In the genomic region with DNA sequence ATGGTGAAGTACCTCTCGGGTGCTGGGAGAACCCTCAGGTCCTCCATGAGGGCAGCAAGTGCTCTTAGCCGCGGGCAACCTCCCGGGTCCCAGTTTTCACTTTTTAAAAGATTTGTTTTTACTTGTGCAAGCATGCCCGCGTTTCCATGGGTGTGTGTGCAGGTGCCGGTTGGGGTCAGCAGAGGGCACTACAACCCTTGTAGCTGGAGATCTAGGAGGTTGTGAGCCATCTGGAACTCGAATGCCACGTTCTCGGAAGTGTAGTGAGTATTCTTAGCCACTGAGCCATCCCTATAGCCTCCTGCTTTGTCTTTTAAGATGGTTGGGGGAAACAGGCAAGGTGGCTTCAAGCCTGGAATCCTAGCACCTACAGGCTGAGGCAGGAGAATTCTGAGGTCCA, we compare ENCODE assay signal across 10 mouse cellular contexts. TPM values are rescaled to one million over a fixed set of nuclear protein-coding genes. Genes with fewer than 3 reads are reported as not detected.
DNase-seq lines count a peak whose midpoint lies in the region; ATAC-seq and TF ChIP-seq lines count a peak whose summit lies in the region.
"Had no signal": no experiment of that assay in that cellular context is flagged by ENCODE, and none has a peak within 500 bp of the region (broad histone marks: within the 10 kb centered on the region; RNA-seq: fewer than 3 reads in every experiment).

No protein-coding gene starts in this region.

- no peak overlapping the region for H3K27ac ChIP-seq in intestine, embryonic 16.5 days (ENCODE audit: low read length)
- no peak overlapping the region for H3K27ac ChIP-seq in liver, adult 2 months (replicated peaks; ENCODE audit: insufficient read depth, low read depth, low read length)
- peak overlapping the region; percentile 16; the same call in 1 of the 2 replicates for H3K27ac ChIP-seq in neural tube, embryonic 14.5 days (ENCODE audit: low read depth, low read length)
- H3K27ac ChIP-seq: embryonic facial prominence, embryonic 13.5 days had no signal

- H3K4me1 ChIP-seq in intestine, embryonic 16.5 days (ENCODE audit: control insufficient read depth, insufficient read depth, low read length) = peaks cover 3% of the 10 kb centered on the region; the same call in 1 of the 2 replicates
- peaks cover 1% of the 10 kb centered on the region; the same call in 1 of the 2 replicates for H3K4me1 ChIP-seq in liver, adult 2 months (ENCODE audit: control insufficient read depth, insufficient read depth, low read length)
- H3K4me1 ChIP-seq in neural tube, embryonic 14.5 days (ENCODE audit: control insufficient read depth, insufficient read depth, low read length) = peaks cover under 1% of the 10 kb centered on the region; the same call in 1 of the 2 replicates
- H3K4me1 ChIP-seq: embryonic facial prominence, embryonic 13.5 days had no signal

- no peak overlapping the region for H3K4me2 ChIP-seq in intestine, embryonic 16.5 days (ENCODE audit: low read depth, low read length)
- no peak overlapping the region for H3K4me2 ChIP-seq in neural tube, embryonic 14.5 days (ENCODE audit: low read depth, low read length)
- H3K4me2 ChIP-seq: embryonic facial prominence, embryonic 13.5 days had no signal

- peak; percentile 62 to 72 for DNase-seq in urinary bladder, adult 18-20 months (ENCODE audit: low spot score in 2 of 2)
- DNase-seq in urinary bladder, postnatal 10 days (ENCODE audit: low spot score) = no peak
- DNase-seq in cerebellum, adult 8-10 months = peak; percentile 82
- DNase-seq in liver, adult 2 months (ENCODE audit: extremely low read depth, low read depth, low spot score) = peak; percentile 66
- peak; percentile 78 for DNase-seq in testis, postnatal 10 days (ENCODE audit: low spot score)

- H3K9ac ChIP-seq in intestine, embryonic 16.5 days (ENCODE audit: low read depth, low read length) = no peak overlapping the region
- H3K9ac ChIP-seq in liver, adult 2 months (ENCODE audit: low read depth, low read length) = no peak overlapping the region
- H3K9ac ChIP-seq in neural tube, embryonic 14.5 days (replicated peaks; ENCODE audit: low read depth, low read length) = no peak overlapping the region
- H3K9ac ChIP-seq: embryonic facial prominence, embryonic 13.5 days had no signal

- TF ChIP-seq CTCF in liver, adult 2 months (IDR thresholded peaks at IDR 0.05; ENCODE audit: low read depth, low read length) = peak; percentile 97

- no peaks in the 10 kb centered on the region for H3K79me2 ChIP-seq in liver, adult 2 months (ENCODE audit: control insufficient read depth, insufficient read depth, low read length)

- no peaks in the 10 kb centered on the region for H3K27me3 ChIP-seq in intestine, embryonic 16.5 days (replicated peaks; ENCODE audit: control insufficient read depth, insufficient read depth, low read length)
- H3K27me3 ChIP-seq in liver, adult 2 months (ENCODE audit: control insufficient read depth, insufficient read depth, low read length) = no peaks in the 10 kb centered on the region
- no peaks in the 10 kb centered on the region for H3K27me3 ChIP-seq in neural tube, embryonic 14.5 days (ENCODE audit: control insufficient read depth, insufficient read depth, low read length)
- H3K27me3 ChIP-seq: embryonic facial prominence, embryonic 13.5 days had no signal

- no peaks in the 10 kb centered on the region for H3K9me3 ChIP-seq in intestine, embryonic 16.5 days (ENCODE audit: control insufficient read depth, low read length)
- no peaks in the 10 kb centered on the region for H3K9me3 ChIP-seq in neural tube, embryonic 14.5 days (ENCODE audit: control insufficient read depth, low read length)
- H3K9me3 ChIP-seq: embryonic facial prominence, embryonic 13.5 days had no signal

- WGBS in intestine, embryonic 16.5 days = 24% methylated on average over 10 of the region's 10 CpGs
- WGBS in liver, adult 2 months = 16% methylated on average over 10 of the region's 10 CpGs
- WGBS in neural tube, embryonic 14.5 days = 28% methylated on average over 10 of the region's 10 CpGs

- no peak overlapping the region for H3K4me3 ChIP-seq in intestine, embryonic 16.5 days (ENCODE audit: low read length)
- no peak overlapping the region for H3K4me3 ChIP-seq in liver, adult 2 months (ENCODE audit: insufficient read depth, low read depth, low read length)
- H3K4me3 ChIP-seq in neural tube, embryonic 14.5 days (ENCODE audit: low read depth, low read length) = no peak overlapping the region
- H3K4me3 ChIP-seq: embryonic facial prominence, embryonic 13.5 days; myocyte had no signal

- peaks cover 25% of the 10 kb centered on the region for H3K36me3 ChIP-seq in intestine, embryonic 16.5 days (ENCODE audit: control insufficient read depth, insufficient read depth, low read length)
- no peaks in the 10 kb centered on the region for H3K36me3 ChIP-seq in liver, adult 2 months (ENCODE audit: control insufficient read depth, insufficient read depth, low read length)
- peaks cover 51% of the 10 kb centered on the region for H3K36me3 ChIP-seq in neural tube, embryonic 14.5 days (ENCODE audit: control insufficient read depth, insufficient read depth, low read length)

- peak; percentile 38 for ATAC-seq in frontal cortex, adult (ENCODE audit: low TSS enrichment)
- ATAC-seq in intestine, embryonic 16.5 days = peak; percentile 40; the same call in 1 of the 2 replicates
- ATAC-seq in neural tube, embryonic 14.5 days (ENCODE audit: low read depth) = no peak

- TF ChIP-seq POLR2A in liver, adult 2 months (IDR thresholded peaks at IDR 0.05; ENCODE audit: extremely low read depth, insufficient read depth, low read length) = no peak

RNA-seq across cellular contexts. Expression of gene Clip2, which starts 44.9 kb away (rescaled TPM):
- polyA plus RNA-seq in intestine, embryonic 16.5 days (2015; fragmentation: Nextera tagmentation; extraction: Ambion mirVana) = 3.8 and 4.3 TPM in 2 replicates
- 0.92 and 2.8 TPM in 2 replicates for total RNA-seq in liver, adult 2 months (2014; rRNA removed)
- polyA plus RNA-seq in liver, adult 2 months (2012; rRNA removed) = 1.6 and 1.7 TPM in 2 replicates
- 15.4 and 17.1 TPM in 2 replicates for polyA plus RNA-seq in neural tube, embryonic 14.5 days (2014; fragmentation: Nextera tagmentation; extraction: Ambion mirVana)

RNA-seq across cellular contexts. Expression of gene Gtf2ird1, which starts 50.8 kb away (rescaled TPM):
- polyA plus RNA-seq in intestine, embryonic 16.5 days (2015; fragmentation: Nextera tagmentation; extraction: Ambion mirVana) = 66.5 and 66.6 TPM in 2 replicates
- total RNA-seq in liver, adult 2 months (2014; rRNA removed) = 6.5 and 14.8 TPM in 2 replicates
- 14.9 and 15.3 TPM in 2 replicates for polyA plus RNA-seq in liver, adult 2 months (2012; rRNA removed)
- 60.3 and 63.4 TPM in 2 replicates for polyA plus RNA-seq in neural tube, embryonic 14.5 days (2014; fragmentation: Nextera tagmentation; extraction: Ambion mirVana)

RNA-seq across cellular contexts. Expression of gene Syna, which starts 52.7 kb away (rescaled TPM):
- polyA plus RNA-seq in intestine, embryonic 16.5 days (2015; fragmentation: Nextera tagmentation; extraction: Ambion mirVana) = not detected in 2 replicates
- not detected in 2 replicates for total RNA-seq in liver, adult 2 months (2014; rRNA removed)
- polyA plus RNA-seq in liver, adult 2 months (2012; rRNA removed) = not detected in 2 replicates
- polyA plus RNA-seq in neural tube, embryonic 14.5 days (2014; fragmentation: Nextera tagmentation; extraction: Ambion mirVana) = 0.26 TPM in 1 of 2 replicates, not detected in the other
